Mouse (Mus musculus): ENCODE results near the gene Gabbr1. TPM values are rescaled to one million over a fixed set of nuclear protein-coding genes. Genes with fewer than 3 reads are reported as not detected.

Gene Gabbr1
- polyA plus RNA-seq, 1 experiment from 2014 or later = 19.7 TPM

DNA sequence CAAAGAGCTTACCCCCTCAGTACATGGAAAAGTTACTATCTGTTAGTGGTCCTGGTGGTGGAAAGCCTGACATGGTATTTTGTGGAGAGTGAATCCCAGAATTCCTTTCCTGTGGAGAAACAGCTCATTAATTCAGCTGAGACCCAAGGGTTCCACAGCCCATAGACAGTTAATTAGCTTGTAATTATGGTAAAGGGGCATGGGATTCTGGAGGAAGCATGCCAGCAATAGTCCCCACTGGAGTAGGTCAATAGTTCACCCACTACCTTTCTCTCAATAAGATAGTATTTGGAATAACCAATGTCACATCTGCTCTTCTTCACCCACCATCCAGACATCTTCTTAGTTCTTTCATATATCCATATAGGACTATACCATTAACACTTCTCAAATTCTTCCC lies 42.6 kb downstream of the Gabbr1 start, which contains the start of gene Olfr90:
Gene Olfr90, minus strand, starts transcription at position 101 of the 400 bp plus-strand sequence.
- no peak within 1 kb of the TSS for H3K4me3 ChIP-seq (ENCODE audit: low read depth, low read length)
- no peaks in the 10 kb centered on the region for H3K9me3 ChIP-seq (ENCODE audit: control insufficient read depth, low read length)
- H3K27ac ChIP-seq (ENCODE audit: low read depth, low read length) = no peak within 1 kb of the TSS
- ATAC-seq (replicated peaks; ENCODE audit: low FRiP score) (no peak), DNase-seq (ENCODE audit: low spot score) (no peak)
- no peaks in the 10 kb centered on the region for H3K36me3 ChIP-seq (ENCODE audit: control insufficient read depth, insufficient read depth, low read length)
- no peaks in the 10 kb centered on the region for H3K4me1 ChIP-seq (replicated peaks; ENCODE audit: control insufficient read depth, insufficient read depth, low read length)
- no peak within 1 kb of the TSS for H3K9ac ChIP-seq (ENCODE audit: low read length)
- no peaks in the 10 kb centered on the region for H3K27me3 ChIP-seq (ENCODE audit: control insufficient read depth, insufficient read depth, low read length)
- H3K4me2 ChIP-seq (ENCODE audit: low read depth, low read length, severe bottlenecking) = no peak within 1 kb of the TSS

- Histone ChIP-seq H3K27me3 (ENCODE audit: control insufficient read depth, insufficient read depth, low read length) (no peaks in the 10 kb centered on the region), H3K9ac (ENCODE audit: low read length) (no peak overlapping the region), H3K36me3 (ENCODE audit: control insufficient read depth, insufficient read depth, low read length) (no peaks in the 10 kb centered on the region), H3K27ac (ENCODE audit: low read depth, low read length) (no peak overlapping the region), H3K9me3 (ENCODE audit: control insufficient read depth, low read length) (no peaks in the 10 kb centered on the region), H3K4me1 (replicated peaks; ENCODE audit: control insufficient read depth, insufficient read depth, low read length) (no peaks in the 10 kb centered on the region), H3K4me3 (ENCODE audit: low read depth, low read length) (no peak overlapping the region), H3K4me2 (ENCODE audit: low read depth, low read length, severe bottlenecking) (no peak overlapping the region)
- 77% methylated on average over 1 of the region's 1 CpGs for WGBS
- no peak for ATAC-seq (replicated peaks; ENCODE audit: low FRiP score)
- DNase-seq (ENCODE audit: low spot score) = no peak
Observed at GRCm38 (mm10) chr17:37092198-37092597, 46.4 kb downstream of the Gabbr1 start.

DNA sequence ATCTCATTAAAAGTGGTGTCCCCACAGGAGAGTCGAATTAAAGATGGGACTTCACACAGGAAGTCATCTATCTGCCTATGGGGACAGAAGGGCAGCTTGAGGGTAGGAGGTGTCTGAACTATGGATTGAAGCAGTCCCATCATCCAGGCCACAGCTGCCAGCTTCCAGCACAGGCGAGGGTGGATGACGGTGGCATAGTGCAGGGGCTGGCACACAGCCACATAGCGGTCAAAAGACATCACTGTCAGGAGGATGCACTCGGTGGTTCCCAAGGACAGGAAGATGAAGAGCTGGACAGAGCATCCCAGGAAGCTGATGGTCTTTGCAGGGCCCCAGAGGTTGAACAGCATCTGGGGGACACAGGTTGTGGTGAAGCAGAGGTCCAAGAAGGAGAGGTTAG lies 47.5 kb downstream of the Gabbr1 start:
- no peak overlapping the region for H3K4me3 ChIP-seq (ENCODE audit: low read depth, low read length)
- H3K27ac ChIP-seq (ENCODE audit: low read depth, low read length) = no peak overlapping the region
- DNase-seq (ENCODE audit: low spot score) (no peak), ATAC-seq (replicated peaks; ENCODE audit: low FRiP score) (no peak)
- WGBS = 80% methylated on average over 5 of the region's 5 CpGs
- no peaks in the 10 kb centered on the region for H3K36me3 ChIP-seq (ENCODE audit: control insufficient read depth, insufficient read depth, low read length)
- H3K4me2 ChIP-seq (ENCODE audit: low read depth, low read length, severe bottlenecking) = no peak overlapping the region
- no peaks in the 10 kb centered on the region for H3K4me1 ChIP-seq (replicated peaks; ENCODE audit: control insufficient read depth, insufficient read depth, low read length)
- no peak overlapping the region for H3K9ac ChIP-seq (ENCODE audit: low read length)
- no peaks in the 10 kb centered on the region for H3K27me3 ChIP-seq (ENCODE audit: control insufficient read depth, insufficient read depth, low read length)
- no peaks in the 10 kb centered on the region for H3K9me3 ChIP-seq (ENCODE audit: control insufficient read depth, low read length)

- Histone ChIP-seq H3K9me3 (ENCODE audit: control insufficient read depth, low read length) (no peaks in the 10 kb centered on the region), H3K36me3 (ENCODE audit: control insufficient read depth, insufficient read depth, low read length) (no peaks in the 10 kb centered on the region), H3K9ac (ENCODE audit: low read length) (no peak within 1 kb of the TSS), H3K27me3 (ENCODE audit: control insufficient read depth, insufficient read depth, low read length) (no peaks in the 10 kb centered on the region), H3K4me2 (ENCODE audit: low read depth, low read length, severe bottlenecking) (no peak within 1 kb of the TSS), H3K4me1 (replicated peaks; ENCODE audit: control insufficient read depth, insufficient read depth, low read length) (no peaks in the 10 kb centered on the region), H3K4me3 (ENCODE audit: low read depth, low read length) (no peak within 1 kb of the TSS), H3K27ac (ENCODE audit: low read depth, low read length) (no peak within 1 kb of the TSS)
- DNase-seq (ENCODE audit: low spot score) (no peak), ATAC-seq (replicated peaks; ENCODE audit: low FRiP score) (no peak)
- WGBS = 98% methylated on average over 1 of the region's 1 CpGs
Observed at GRCm38 (mm10) chr17:37098178-37098577, 52.4 kb downstream of the Gabbr1 start, which contains the start of gene Olfr91. Gene Olfr91, minus strand, starts transcription at chr17:37098278.

DNA sequence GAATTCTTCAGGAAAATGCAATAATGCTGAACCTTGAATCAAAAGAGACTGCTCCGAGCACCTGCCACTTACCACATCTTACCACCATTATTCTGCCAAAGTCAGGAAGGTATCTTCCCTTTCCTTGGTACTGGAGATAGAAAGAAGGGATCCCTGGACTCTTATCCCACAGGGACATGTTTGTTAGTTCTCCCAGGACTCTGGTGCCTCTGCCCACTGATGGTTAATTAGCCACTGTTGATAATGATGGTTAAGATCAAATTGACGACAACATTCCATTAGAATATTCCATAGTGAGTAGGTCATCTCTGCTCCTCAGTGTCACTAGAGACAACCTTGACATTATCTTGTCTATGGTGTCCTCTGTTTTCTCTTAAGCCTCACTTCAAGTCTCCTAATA lies 74.2 kb downstream of the Gabbr1 start, which contains the start of gene Olfr92:
Gene Olfr92, minus strand, starts transcription at position 101 of the 400 bp plus-strand sequence.
- DNase-seq (ENCODE audit: low spot score) (no peak), ATAC-seq (replicated peaks; ENCODE audit: low FRiP score) (no peak)
- no peaks in the 10 kb centered on the region for H3K27me3 ChIP-seq (ENCODE audit: control insufficient read depth, insufficient read depth, low read length)
- H3K4me1 ChIP-seq (replicated peaks; ENCODE audit: control insufficient read depth, insufficient read depth, low read length) = no peaks in the 10 kb centered on the region
- H3K36me3 ChIP-seq (ENCODE audit: control insufficient read depth, insufficient read depth, low read length) = no peaks in the 10 kb centered on the region
- no peak within 1 kb of the TSS for H3K4me3 ChIP-seq (ENCODE audit: low read depth, low read length)
- no peak within 1 kb of the TSS for H3K9ac ChIP-seq (ENCODE audit: low read length)
- no peak within 1 kb of the TSS for H3K27ac ChIP-seq (ENCODE audit: low read depth, low read length)
- H3K4me2 ChIP-seq (ENCODE audit: low read depth, low read length, severe bottlenecking) = no peak within 1 kb of the TSS
- WGBS = 83% methylated on average over 2 of the region's 2 CpGs
- no peaks in the 10 kb centered on the region for H3K9me3 ChIP-seq (ENCODE audit: control insufficient read depth, low read length)

Other genes with a start within 250 kb of the Gabbr1 start
- not detected in 2 replicates for gene H2-M10.6, start 233.8 kb upstream of the Gabbr1 start, polyA plus RNA-seq (2014; fragmentation: Nextera tagmentation; extraction: Ambion mirVana)
- gene Trim26, start 208.8 kb upstream of the Gabbr1 start, polyA plus RNA-seq (2014; fragmentation: Nextera tagmentation; extraction: Ambion mirVana) = 30.9 and 31.7 TPM in 2 replicates
- 0.20 and 0.35 TPM in 2 replicates for gene Trim15, start 178.8 kb upstream of the Gabbr1 start, polyA plus RNA-seq (2014; fragmentation: Nextera tagmentation; extraction: Ambion mirVana)
- gene Trim10, start 176.4 kb upstream of the Gabbr1 start, polyA plus RNA-seq (2014; fragmentation: Nextera tagmentation; extraction: Ambion mirVana) = 7.4 and 8.4 TPM in 2 replicates
- gene Trim40, start 155.8 kb upstream of the Gabbr1 start, polyA plus RNA-seq (2014; fragmentation: Nextera tagmentation; extraction: Ambion mirVana) = not detected in 2 replicates
- not detected in 2 replicates for gene Trim31, start 147.8 kb upstream of the Gabbr1 start, polyA plus RNA-seq (2014; fragmentation: Nextera tagmentation; extraction: Ambion mirVana)
- 0.33 and 0.44 TPM in 2 replicates for gene Rnf39, start 103.0 kb upstream of the Gabbr1 start, polyA plus RNA-seq (2014; fragmentation: Nextera tagmentation; extraction: Ambion mirVana)
- gene Ppp1r11, start 94.2 kb upstream of the Gabbr1 start, polyA plus RNA-seq (2014; fragmentation: Nextera tagmentation; extraction: Ambion mirVana) = 142 and 149 TPM in 2 replicates
- gene Znrd1, start 87.4 kb upstream of the Gabbr1 start, polyA plus RNA-seq (2014; fragmentation: Nextera tagmentation; extraction: Ambion mirVana) = 83.2 and 86.6 TPM in 2 replicates
- 10.2 and 10.5 TPM in 2 replicates for gene Znrd1as, start 87.4 kb upstream of the Gabbr1 start, polyA plus RNA-seq (2014; fragmentation: Nextera tagmentation; extraction: Ambion mirVana)
- not detected in 2 replicates for gene 2410137M14Rik, start 64.7 kb upstream of the Gabbr1 start, polyA plus RNA-seq (2014; fragmentation: Nextera tagmentation; extraction: Ambion mirVana)
- 0.73 and 1.1 TPM in 2 replicates for gene H2-M5, start 56.4 kb upstream of the Gabbr1 start, polyA plus RNA-seq (2014; fragmentation: Nextera tagmentation; extraction: Ambion mirVana)
- gene Zfp57, start 44.8 kb upstream of the Gabbr1 start, polyA plus RNA-seq (2014; fragmentation: Nextera tagmentation; extraction: Ambion mirVana) = 130 and 142 TPM in 2 replicates
- gene Mog, start 22.6 kb upstream of the Gabbr1 start, polyA plus RNA-seq (2014; fragmentation: Nextera tagmentation; extraction: Ambion mirVana) = 0.39 TPM in 1 of 2 replicates, not detected in the other
- not detected in 2 replicates for gene Olfr90, start 42.5 kb downstream of the Gabbr1 start, polyA plus RNA-seq (2014; fragmentation: Nextera tagmentation; extraction: Ambion mirVana)
- 0.13 TPM in 2 replicates for gene Olfr91, start 52.3 kb downstream of the Gabbr1 start, polyA plus RNA-seq (2014; fragmentation: Nextera tagmentation; extraction: Ambion mirVana)
- not detected in 2 replicates for gene Olfr92, start 74.1 kb downstream of the Gabbr1 start, polyA plus RNA-seq (2014; fragmentation: Nextera tagmentation; extraction: Ambion mirVana)
- gene Olfr93, start 115.5 kb downstream of the Gabbr1 start, polyA plus RNA-seq (2014; fragmentation: Nextera tagmentation; extraction: Ambion mirVana) = not detected in 2 replicates
- gene Ubd, start 147.9 kb downstream of the Gabbr1 start, polyA plus RNA-seq (2014; fragmentation: Nextera tagmentation; extraction: Ambion mirVana) = not detected in 2 replicates
- gene Olfr94, start 155.0 kb downstream of the Gabbr1 start, polyA plus RNA-seq (2014; fragmentation: Nextera tagmentation; extraction: Ambion mirVana) = not detected in 2 replicates
- not detected in 2 replicates for gene Olfr95, start 167.2 kb downstream of the Gabbr1 start, polyA plus RNA-seq (2014; fragmentation: Nextera tagmentation; extraction: Ambion mirVana)
- gene Olfr96, start 174.2 kb downstream of the Gabbr1 start, polyA plus RNA-seq (2014; fragmentation: Nextera tagmentation; extraction: Ambion mirVana) = not detected in 2 replicates
- gene Olfr97, start 191.4 kb downstream of the Gabbr1 start, polyA plus RNA-seq (2014; fragmentation: Nextera tagmentation; extraction: Ambion mirVana) = not detected in 2 replicates
- not detected in 2 replicates for gene Olfr98, start 217.8 kb downstream of the Gabbr1 start, polyA plus RNA-seq (2014; fragmentation: Nextera tagmentation; extraction: Ambion mirVana)
- gene H2-M3, start 224.3 kb downstream of the Gabbr1 start, polyA plus RNA-seq (2014; fragmentation: Nextera tagmentation; extraction: Ambion mirVana) = 1.7 and 2.5 TPM in 2 replicates
- not detected in 2 replicates for gene Olfr99, start 237.5 kb downstream of the Gabbr1 start, polyA plus RNA-seq (2014; fragmentation: Nextera tagmentation; extraction: Ambion mirVana)